Mouse (Mus musculus) liver, adult 2 months (tissue): Measurements from ENCODE around the gene Rpn1. TPM values are rescaled to one million over a fixed set of nuclear protein-coding genes. Genes with fewer than 3 reads are reported as not detected.

Experiments
- DNase-seq: peaks from one replicate; pipeline ENCODE4 v3.0.0-alpha.2; 2011; ENCODE audit warnings: low read depth, low spot score; ENCODE audit errors: extremely low read depth
- H3K27ac ChIP-seq: fragments of 200-500 bp; replicated peaks from 2 replicates; pipeline ENCODE4 v1.5.1; 2012; ENCODE audit warnings: low read depth, mild to moderate bottlenecking, control low read depth, inconsistent platforms, low read length; ENCODE audit not compliant: insufficient read depth
- H3K27me3 ChIP-seq: fragments of 200-500 bp; 2 replicates; pipeline ENCODE4 v1.6.1; 2012; ENCODE audit warnings: mild to moderate bottlenecking, moderate library complexity, low read length, inconsistent platforms; ENCODE audit not compliant: control insufficient read depth, insufficient read depth
- H3K36me3 ChIP-seq: fragments of 200-500 bp; 2 replicates; pipeline ENCODE4 v1.6.1; 2012; ENCODE audit warnings: low read length, inconsistent platforms; ENCODE audit not compliant: control insufficient read depth, insufficient read depth
- H3K4me1 ChIP-seq: fragments of 200-500 bp; 2 replicates; pipeline ENCODE4 v1.6.1; 2011; ENCODE audit warnings: low read length; ENCODE audit not compliant: control insufficient read depth, insufficient read depth
- H3K4me3 ChIP-seq: fragments of 200-500 bp; 2 replicates; pipeline ENCODE4 v1.5.1; 2011; ENCODE audit warnings: low read depth, mild to moderate bottlenecking, control low read depth, low read length, moderate library complexity; ENCODE audit not compliant: insufficient read depth
- H3K79me2 ChIP-seq: fragments of 200-500 bp; 2 replicates; pipeline ENCODE4 v1.6.1; 2012; ENCODE audit warnings: inconsistent platforms, mild to moderate bottlenecking, low read length, moderate library complexity; ENCODE audit not compliant: control insufficient read depth, insufficient read depth
- H3K9ac ChIP-seq: fragments of 200-500 bp; 2 replicates; pipeline ENCODE4 v1.6.1; 2012; ENCODE audit warnings: low read depth, mild to moderate bottlenecking, control low read depth, inconsistent platforms, low read length
- CTCF ChIP-seq: fragments of 200-500 bp; IDR thresholded peaks from 2 replicates; pipeline ENCODE4 v1.5.1; 2011; ENCODE audit warnings: low read depth, low read length, control low read depth
- POLR2A ChIP-seq: fragments of 200-500 bp; IDR thresholded peaks from 2 replicates; pipeline ENCODE4 v1.6.1; 2011; ENCODE audit warnings: low read length, control low read depth; ENCODE audit not compliant: insufficient read depth; ENCODE audit errors: extremely low read depth
- WGBS: fragments of 180-500 bp; shearing (Covaris S2); methylation state at CpG from one replicate; pipeline ENCODE4 v1.1.7; 2018; 5-methylcytosine and 5-hydroxymethylcytosine counted together
- polyA plus RNA-seq: library from polyadenylated mRNA; depleted of rRNA; stranded (reverse); fragments of >200 nt; gene quantifications from 2 replicates; pipeline ENCODE4 v1.2.3, GENCODE M21; 2012
- total RNA-seq: library from RNA; depleted of rRNA; stranded (reverse); fragments of >200 nt; gene quantifications from 2 replicates; pipeline ENCODE4 v1.2.3, GENCODE M21; 2014

Rpn1 gene
- total and polyA plus RNA-seq, 2 experiments = 124 to 149 TPM

DNA sequence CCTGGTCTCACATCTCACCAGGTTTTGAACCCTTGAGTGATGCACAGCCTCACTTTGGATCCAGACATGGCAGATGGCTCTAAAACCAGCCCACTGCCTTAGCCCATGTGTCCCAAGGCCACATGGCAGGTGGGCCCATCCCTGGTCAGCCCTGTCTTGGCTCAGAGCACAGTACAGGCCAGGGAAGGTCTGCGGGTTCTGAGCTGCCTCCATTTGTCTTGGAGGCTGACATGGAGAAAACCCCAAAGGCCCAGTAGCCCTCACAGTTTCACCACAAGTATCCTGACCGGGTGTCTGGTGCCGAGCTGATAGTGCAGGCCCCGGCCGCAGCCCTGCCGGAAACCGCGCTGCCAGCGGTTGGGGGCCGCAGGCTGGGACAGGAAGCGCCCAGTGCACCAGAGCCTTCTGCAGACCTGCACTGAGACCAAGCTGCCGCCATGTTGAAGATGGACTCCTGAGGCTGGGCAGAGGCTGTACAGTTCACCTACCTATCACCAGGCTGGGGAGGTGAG is 22.4 kb downstream of the Rpn1 start:
- Histone ChIP-seq H3K4me1 (peaks cover 3% of the 10 kb centered on the region; the same call in 1 of the 2 replicates), H3K27me3 (no peaks in the 10 kb centered on the region), H3K9ac (no peak overlapping the region), H3K27ac (no peak overlapping the region), H3K4me3 (no peak overlapping the region), H3K36me3 (peaks cover 9% of the 10 kb centered on the region; the same call in 1 of the 2 replicates), H3K79me2 (no peaks in the 10 kb centered on the region)
- 97% methylated on average over 12 of the region's 12 CpGs for WGBS
- no peak for DNase-seq
- TF ChIP-seq POLR2A = no peak
- TF ChIP-seq CTCF = no peak

DNA sequence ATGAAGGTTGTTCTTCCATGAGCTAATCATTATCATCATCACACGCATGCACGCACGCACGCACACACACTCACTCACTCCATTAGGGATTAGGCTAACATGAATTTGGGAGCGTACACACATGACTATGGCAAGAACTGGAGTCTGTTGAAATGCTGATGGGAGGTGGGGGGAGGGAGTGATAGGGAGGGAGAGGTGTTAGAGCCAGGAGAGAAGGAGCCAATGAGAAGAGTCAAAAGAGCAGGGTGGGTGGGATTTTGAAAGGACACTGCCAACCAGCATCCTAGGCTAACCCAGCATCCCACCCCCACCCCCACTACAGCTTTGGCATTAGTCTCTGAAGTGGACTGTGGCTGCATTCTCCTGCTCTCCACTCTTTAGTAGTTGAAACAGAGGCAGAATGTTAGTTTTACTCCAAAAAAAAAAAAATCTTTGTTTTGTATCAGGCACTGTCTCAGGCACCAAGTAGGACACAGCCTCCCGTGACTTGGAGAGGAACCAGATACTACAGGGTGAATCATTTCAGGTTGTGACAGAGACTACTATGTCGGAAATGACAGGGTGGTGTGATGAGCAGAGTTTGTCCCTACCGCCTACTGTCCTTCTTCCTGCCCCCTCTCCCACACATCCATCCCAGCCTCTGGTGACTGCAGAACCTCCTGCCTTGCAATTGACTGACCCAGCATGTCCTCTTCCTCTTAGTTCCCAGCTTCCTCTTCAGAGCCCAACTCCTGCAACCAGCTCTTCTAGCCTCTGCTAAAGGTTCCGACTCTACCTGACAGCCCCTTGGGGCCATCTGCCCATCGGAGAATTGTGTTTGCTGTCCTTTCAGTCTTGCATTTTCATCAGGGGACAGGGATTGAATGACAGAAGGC is 23.6 kb downstream of the Rpn1 start:
- Histone ChIP-seq H3K27me3 (no peaks in the 10 kb centered on the region), H3K36me3 (peaks cover 4% of the 10 kb centered on the region; the same call in 1 of the 2 replicates), H3K4me3 (no peak overlapping the region), H3K9ac (no peak overlapping the region), H3K27ac (no peak overlapping the region), H3K4me1 (peaks cover 3% of the 10 kb centered on the region; the same call in 1 of the 2 replicates), H3K79me2 (no peaks in the 10 kb centered on the region)
- WGBS = 82% methylated on average over 10 of the region's 10 CpGs
- TF ChIP-seq CTCF = no peak
- TF ChIP-seq POLR2A = no peak
- peak; percentile 5 for DNase-seq

DNA sequence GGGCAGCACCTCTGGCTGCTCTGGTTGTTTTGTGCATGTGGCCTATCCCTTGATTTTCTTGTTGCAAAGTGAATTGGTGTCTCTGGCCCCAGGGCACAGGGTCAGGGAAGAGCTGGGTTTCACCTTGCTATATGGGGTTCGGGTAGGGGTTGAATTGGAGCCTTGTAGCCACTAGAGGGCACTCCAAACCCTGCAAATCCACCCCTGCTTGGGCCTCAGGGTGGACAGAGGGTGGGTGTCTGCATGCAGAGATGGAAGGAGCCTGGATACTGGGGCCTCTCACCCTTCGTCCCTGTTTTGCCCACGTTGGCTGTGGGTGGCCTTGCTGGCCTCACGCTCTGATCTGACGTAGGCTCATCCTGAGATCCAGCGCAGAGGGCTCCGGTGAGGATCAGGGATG is 28.9 kb downstream of the Rpn1 start:
- peak; percentile 85 for TF ChIP-seq CTCF
- no peak for TF ChIP-seq POLR2A
- no peaks in the 10 kb centered on the region for H3K27me3 ChIP-seq
- H3K4me3 ChIP-seq = no peak overlapping the region
- no peaks in the 10 kb centered on the region for H3K4me1 ChIP-seq
- WGBS = 50% methylated on average over 7 of the region's 7 CpGs
- no peaks in the 10 kb centered on the region for H3K79me2 ChIP-seq
- no peak overlapping the region for H3K27ac ChIP-seq
- peak; percentile 35 for DNase-seq
- H3K36me3 ChIP-seq = no peaks in the 10 kb centered on the region
- H3K9ac ChIP-seq = no peak overlapping the region

DNA sequence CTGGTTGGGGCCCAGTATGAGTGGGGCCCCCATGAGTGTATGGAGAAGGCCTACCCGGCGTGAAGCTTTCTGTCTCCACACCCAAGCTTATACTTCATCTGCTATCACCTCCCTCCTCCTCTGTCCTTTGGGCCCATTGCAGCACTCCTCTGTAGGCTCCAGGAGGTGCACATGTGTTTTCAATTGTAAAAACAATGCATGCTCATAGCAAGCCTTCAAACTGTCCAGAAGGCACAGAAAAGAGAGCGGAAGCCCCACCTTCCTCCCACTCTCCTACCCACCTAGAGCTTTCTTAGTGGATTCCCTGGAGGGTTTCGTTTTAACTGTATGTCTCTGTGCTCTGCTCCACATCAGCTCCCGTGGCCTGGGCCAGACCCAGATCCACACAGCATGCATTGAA is 30.1 kb downstream of the Rpn1 start:
- H3K27ac ChIP-seq = no peak overlapping the region
- TF ChIP-seq CTCF = no peak
- H3K4me1 ChIP-seq = no peaks in the 10 kb centered on the region
- no peaks in the 10 kb centered on the region for H3K27me3 ChIP-seq
- no peaks in the 10 kb centered on the region for H3K36me3 ChIP-seq
- H3K4me3 ChIP-seq = no peak overlapping the region
- no peak for DNase-seq
- 91% methylated on average over 5 of the region's 5 CpGs for WGBS
- H3K79me2 ChIP-seq = no peaks in the 10 kb centered on the region
- H3K9ac ChIP-seq = no peak overlapping the region

DNA sequence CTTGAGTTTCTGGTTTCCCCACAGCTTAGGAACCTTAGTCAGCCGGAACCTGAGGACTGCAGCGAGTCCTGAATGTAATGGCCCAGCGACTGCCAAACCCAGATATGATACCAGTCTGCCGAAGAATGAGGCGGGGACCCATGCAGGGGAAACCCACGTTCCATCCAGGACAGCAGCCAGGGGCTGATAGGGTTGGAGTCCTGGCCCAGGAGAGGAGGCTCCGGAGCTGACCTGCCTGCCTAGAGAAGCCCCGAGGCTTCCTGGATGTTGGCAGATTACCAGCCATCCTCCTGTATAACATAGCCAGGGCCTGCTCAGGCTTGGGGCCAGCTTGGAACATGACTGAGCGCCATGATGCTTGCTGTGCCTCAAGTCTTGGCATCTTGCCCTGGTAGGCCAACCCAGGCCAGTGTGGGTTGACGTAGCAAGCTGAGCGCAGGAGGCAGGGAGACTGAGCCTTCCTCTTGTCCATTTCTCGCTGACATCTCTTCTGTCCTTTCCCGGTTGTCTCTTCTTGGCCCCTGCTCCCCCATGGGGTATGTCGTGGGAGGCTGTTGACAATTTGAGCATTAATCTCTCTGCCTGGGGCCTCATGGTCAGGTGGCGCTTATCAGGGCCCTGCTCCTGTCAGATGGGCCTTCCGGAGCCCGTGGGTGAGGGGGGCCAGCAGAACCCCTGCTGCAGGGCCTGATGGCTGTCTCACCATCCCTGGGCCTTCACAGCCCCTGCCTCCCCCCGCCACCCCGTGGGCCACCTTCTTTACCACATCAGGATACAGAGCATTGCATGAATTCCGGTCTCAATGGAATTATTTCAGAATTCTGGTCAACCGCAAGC is 32.3 kb downstream of the Rpn1 start:
- H3K36me3 ChIP-seq = no peaks in the 10 kb centered on the region
- H3K27me3 ChIP-seq = no peaks in the 10 kb centered on the region
- 80% methylated on average over 21 of the region's 21 CpGs for WGBS
- no peak for TF ChIP-seq CTCF
- TF ChIP-seq POLR2A = no peak
- H3K79me2 ChIP-seq = no peaks in the 10 kb centered on the region
- no peak overlapping the region for H3K27ac ChIP-seq
- no peak for DNase-seq
- H3K9ac ChIP-seq = no peak overlapping the region
- H3K4me1 ChIP-seq = no peaks in the 10 kb centered on the region
- no peak overlapping the region for H3K4me3 ChIP-seq
